Mouse (Mus musculus) CD4-positive helper T cell, adult 2 months (primary cell): ENCODE measurements around the gene Tsacc.

ENCODE experiments used
- DNase-seq: peaks from one replicate; pipeline ENCODE4 v3.0.0-alpha.2; 2012; ENCODE audit warnings: low read depth, missing footprints, low spot score

Tsacc gene

GRCm38 (mm10) chr3:88239446-88239845 lies 57.4 kb downstream of the Tsacc start:
- no peak for DNase-seq

- DNase-seq: no peak
Measured at GRCm38 (mm10) chr3:88238866-88239391, 57.9 kb downstream of the Tsacc start.

- DNase-seq: peak; percentile 37
Measured at GRCm38 (mm10) chr3:88237556-88238194, 59.1 kb downstream of the Tsacc start.

- DNase-seq: no peak
Measured at GRCm38 (mm10) chr3:88237161-88237555, 59.6 kb downstream of the Tsacc start.

- DNase-seq: no peak
Measured at GRCm38 (mm10) chr3:88235616-88236015, 61.2 kb downstream of the Tsacc start.

- DNase-seq: peak; percentile 20
Measured at GRCm38 (mm10) chr3:88235216-88235615, 61.6 kb downstream of the Tsacc start.

- DNase-seq: no peak
Measured at GRCm38 (mm10) chr3:88234041-88234440, 62.8 kb downstream of the Tsacc start.

GRCm38 (mm10) chr3:88232851-88233649 lies 63.7 kb downstream of the Tsacc start:
- no peak for DNase-seq
